Mouse (Mus musculus) ES-E14 (cell line): ENCODE data around the gene Fancc.

Source experiments
- CHD2 ChIP-seq: IDR thresholded peaks from 2 replicates; pipeline ENCODE4 v1.6.1; 2014; ENCODE audit warnings: mild to moderate bottlenecking, low read depth, low read length, inconsistent platforms
- HCFC1 ChIP-seq: IDR thresholded peaks from 2 replicates; pipeline ENCODE4 v1.6.1; 2012; ENCODE audit warnings: low read length, inconsistent platforms, borderline replicate concordance; ENCODE audit not compliant: insufficient read depth
- ZC3H11A ChIP-seq: IDR thresholded peaks from 2 replicates; pipeline ENCODE4 v1.6.1; 2012; ENCODE audit warnings: low read depth, mild to moderate bottlenecking, inconsistent platforms, low read length, borderline replicate concordance

GRCm38 (mm10) chr13:63404657-63405056 is 92.4 kb downstream of the Fancc start:
- no peak for TF ChIP-seq CHD2
- no peak for TF ChIP-seq HCFC1
- no peak for TF ChIP-seq ZC3H11A
